9 mouse cellular contexts compared by ENCODE assay signal in the genomic region with DNA sequence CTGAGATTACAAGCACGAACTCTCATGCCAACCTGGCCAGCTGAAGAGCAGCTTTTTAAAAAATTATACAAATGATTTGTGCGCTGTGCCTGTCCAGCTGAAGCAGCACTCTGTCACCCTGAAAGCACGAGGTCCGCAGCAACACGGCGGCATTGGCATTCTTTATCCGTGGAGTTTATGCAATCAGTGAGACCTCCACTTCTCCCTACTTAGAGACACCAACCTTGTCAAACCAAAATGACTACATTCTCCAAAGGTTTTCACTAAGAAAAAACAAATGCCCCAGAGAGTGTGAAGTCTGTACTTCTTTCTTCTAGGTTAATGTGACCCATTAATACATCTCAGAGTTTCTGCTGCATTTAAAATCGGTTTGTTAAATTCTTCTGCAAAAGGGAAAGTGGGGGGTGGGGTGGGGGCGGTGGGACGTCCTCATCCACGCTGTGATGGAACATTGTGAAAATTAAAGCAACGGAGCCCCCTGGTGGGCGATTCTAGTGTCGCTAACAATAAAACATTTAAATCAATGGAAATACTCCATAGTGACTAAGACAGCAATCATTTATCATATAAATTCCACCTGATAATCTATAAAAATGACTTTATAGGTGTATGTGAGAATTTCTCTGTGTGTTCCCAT.
DNase-seq lines count a peak whose midpoint lies in the region; ATAC-seq and TF ChIP-seq lines count a peak whose summit lies in the region.
"Had no signal": no experiment of that assay in that cellular context is flagged by ENCODE, and none has a peak within 500 bp of the region (broad histone marks: within the 10 kb centered on the region; RNA-seq: fewer than 3 reads in every experiment).

No protein-coding gene starts in this region.

- no peaks in the 10 kb centered on the region for H3K9me3 ChIP-seq in lung, embryonic 14.5 days (ENCODE audit: low read depth, low read length)
- no peaks in the 10 kb centered on the region for H3K9me3 ChIP-seq in limb, embryonic 15.5 days

- H3K4me2 ChIP-seq in lung, embryonic 14.5 days = peak overlapping the region; percentile 48
- peak overlapping the region; percentile 30 for H3K4me2 ChIP-seq in limb, embryonic 15.5 days

- ATAC-seq in lung, embryonic 14.5 days (ENCODE audit: insufficient read depth) = peak; percentile 79; the same call in 1 of the 2 replicates
- no peak for ATAC-seq in limb, embryonic 15.5 days (ENCODE audit: insufficient number of reproducible peaks, low FRiP score, low TSS enrichment, low read depth)
- ATAC-seq in activated CD4-positive, CD25-positive, alpha-beta regulatory T cell, adult 4 months = no peak

- peak; percentile 56 for TF ChIP-seq CTCF in lung, embryonic 14.5 days (IDR thresholded peaks at IDR 0.05; ENCODE audit: low read depth)

- no peaks in the 10 kb centered on the region for H3K36me3 ChIP-seq in lung, embryonic 14.5 days (ENCODE audit: insufficient read depth)
- no peaks in the 10 kb centered on the region for H3K36me3 ChIP-seq in limb, embryonic 15.5 days

- H3K4me3 ChIP-seq in lung, embryonic 14.5 days (ENCODE audit: low read depth, low read length) = 0 out of 2 replicates have a peak overlapping the region, but pooled peaks have one; percentile 16
- H3K4me3 ChIP-seq in limb, embryonic 15.5 days = no peak overlapping the region
- H3K4me3 ChIP-seq: myocyte had no signal

- H3K9ac ChIP-seq in lung, embryonic 14.5 days = 0 out of 2 replicates have a peak overlapping the region, but pooled peaks have one; percentile 5
- no peak overlapping the region for H3K9ac ChIP-seq in limb, embryonic 15.5 days

- no peaks in the 10 kb centered on the region for H3K27me3 ChIP-seq in lung, embryonic 14.5 days (ENCODE audit: insufficient read depth, low read length)
- no peaks in the 10 kb centered on the region for H3K27me3 ChIP-seq in limb, embryonic 15.5 days

- no peaks in the 10 kb centered on the region for H3K4me1 ChIP-seq in lung, embryonic 14.5 days (ENCODE audit: insufficient read depth)
- H3K4me1 ChIP-seq in limb, embryonic 15.5 days = no peaks in the 10 kb centered on the region

- peak; percentile 89 for DNase-seq in lung, embryonic 14.5 days
- DNase-seq in lung, postnatal 25 days (ENCODE audit: low spot score) = no peak
- peak; percentile 42 to 47 for DNase-seq in cerebellum, postnatal 36 days
- DNase-seq in frontal cortex, postnatal 36 days (ENCODE audit: low spot score in 2 of 2) = peak; percentile 66 to 86
- DNase-seq in kidney, postnatal 10 days = peak; percentile 63
- DNase-seq in ovary, postnatal 36 days (ENCODE audit: low spot score) = peak; percentile 6

- 14% methylated on average over 14 of the region's 14 CpGs for WGBS in lung, embryonic 14.5 days
- WGBS in limb, embryonic 15.5 days = 22% methylated on average over 14 of the region's 14 CpGs

- H3K27ac ChIP-seq in lung, embryonic 14.5 days (ENCODE audit: low read depth) = no peak overlapping the region
- H3K27ac ChIP-seq in limb, embryonic 15.5 days = no peak overlapping the region
